Mouse (Mus musculus) CH12.LX (cell line): ENCODE results near the gene Ccdc61.

Experiments
- CHD1 ChIP-seq: IDR thresholded peaks from 2 replicates; pipeline ENCODE4 v1.6.1; 2012; ENCODE audit warnings: low read depth, low read length, improper control_type of control experiment, inconsistent platforms
- CTCF ChIP-seq, 2 experiments: IDR thresholded peaks in 1 of 2; conservative IDR thresholded peaks in 1 of 2; 2 replicates each; pipeline ENCODE4 v1.5.1; 2011 to 2012; ENCODE audit warnings: low read depth in 2 of 2, low read length in 2 of 2, improper control_type of control experiment in 1 of 2, inconsistent platforms in 1 of 2, mild to moderate bottlenecking in 1 of 2, moderate library complexity in 1 of 2
- EP300 ChIP-seq: IDR thresholded peaks from 2 replicates; pipeline ENCODE4 v1.6.1; 2011; ENCODE audit warnings: low read length, improper control_type of control experiment
- GABPA ChIP-seq: IDR thresholded peaks from 2 replicates; pipeline ENCODE4 v1.6.1; 2012; ENCODE audit warnings: low read depth, low read length, improper control_type of control experiment, inconsistent platforms; ENCODE audit not compliant: insufficient replicate concordance
- HCFC1 ChIP-seq: IDR thresholded peaks from 2 replicates; pipeline ENCODE4 v1.6.1; 2012; ENCODE audit warnings: low read depth, mild to moderate bottlenecking, inconsistent platforms, low read length, improper control_type of control experiment
- IRF4 ChIP-seq: IDR thresholded peaks from 2 replicates; pipeline ENCODE4 v1.6.1; 2014; ENCODE audit warnings: low read depth, mild to moderate bottlenecking, inconsistent platforms, low read length, improper control_type of control experiment
- MAFK ChIP-seq: IDR thresholded peaks from 2 replicates; pipeline ENCODE4 v1.6.1; 2011; ENCODE audit warnings: low read length, improper control_type of control experiment; ENCODE audit not compliant: insufficient replicate concordance
- MYC ChIP-seq: IDR thresholded peaks from 2 replicates; pipeline ENCODE4 v1.6.1; 2011; ENCODE audit warnings: low read depth, mild to moderate bottlenecking, improper control_type of control experiment, low read length
- RAD21 ChIP-seq: IDR thresholded peaks from 2 replicates; pipeline ENCODE4 v1.6.1; 2011; ENCODE audit warnings: low read depth, mild to moderate bottlenecking, low read length, improper control_type of control experiment, moderate library complexity
- SMC3 ChIP-seq: IDR thresholded peaks from 2 replicates; pipeline ENCODE4 v1.6.1; 2011; ENCODE audit warnings: low read depth, low read length, improper control_type of control experiment
- TCF12 ChIP-seq: IDR thresholded peaks from 2 replicates; pipeline ENCODE4 v1.6.1; 2014; ENCODE audit warnings: low read depth, mild to moderate bottlenecking, inconsistent platforms, low read length, improper control_type of control experiment
- USF1 ChIP-seq: IDR thresholded peaks from 2 replicates; pipeline ENCODE4 v1.6.1; 2014; ENCODE audit warnings: low read depth, mild to moderate bottlenecking, inconsistent platforms, low read length, improper control_type of control experiment
- ZNF384 ChIP-seq: IDR thresholded peaks from 2 replicates; pipeline ENCODE4 v1.6.1; 2012; ENCODE audit warnings: low read depth, low read length, improper control_type of control experiment, inconsistent platforms

DNA sequence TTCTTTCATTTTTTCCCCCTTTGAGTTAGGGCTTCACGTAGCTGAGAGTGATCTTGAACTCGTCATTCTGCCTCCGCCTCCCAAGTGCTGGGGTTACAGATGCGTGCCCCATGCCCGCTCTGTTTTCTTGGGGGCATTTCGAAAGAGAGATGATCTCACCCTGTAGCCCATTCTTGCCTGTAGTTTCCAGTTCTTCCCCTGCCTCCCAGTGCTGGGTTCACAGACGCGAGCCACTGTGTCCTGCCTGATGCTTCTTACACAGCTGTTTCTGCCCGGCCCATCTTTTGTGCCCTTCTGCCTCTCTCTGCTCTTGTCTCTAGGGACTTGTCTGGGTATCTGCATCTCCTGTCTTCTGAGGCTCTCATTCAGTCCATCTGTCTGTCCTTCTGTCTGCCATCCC is 32.6 kb upstream of the Ccdc61 start:
- TF ChIP-seq RAD21 (no peak), EP300 (no peak), CTCF (conservative IDR thresholded peaks at IDR 0.05 in 1 of 2, IDR thresholded peaks at IDR 0.05 in 1 of 2; ENCODE audit: low read depth in 2 of 2, low read length in 2 of 2) (no peak), GABPA (no peak), IRF4 (no peak), USF1 (no peak), MYC (no peak), ZNF384 (no peak), MAFK (no peak), CHD1 (no peak), SMC3 (no peak), HCFC1 (no peak), TCF12 (no peak)
